Mouse (Mus musculus): ENCODE measurements around the gene Acot7.

Gene Acot7

GRCm38 (mm10) chr4:152177537-152178343 is at the start of gene Acot7:
TSS of gene Acot7 (plus strand) at chr4:152178134.
- DNase-seq: peak; percentile 95

GRCm38 (mm10) chr4:152128784-152129183 is 49.1 kb upstream of the Acot7 start:
- DNase-seq: no peak

GRCm38 (mm10) chr4:152129395-152129930 is 48.5 kb upstream of the Acot7 start:
- no peak for DNase-seq

- no peak for DNase-seq
These were observed 46.9 kb upstream of the Acot7 start for GRCm38 (mm10) chr4:152130771-152131653.

- no peak for DNase-seq
These were observed 45.8 kb upstream of the Acot7 start for GRCm38 (mm10) chr4:152131809-152132771.

- DNase-seq: no peak
These were observed 45.2 kb upstream of the Acot7 start for GRCm38 (mm10) chr4:152132772-152133169.

GRCm38 (mm10) chr4:152133213-152133612 is 44.7 kb upstream of the Acot7 start:
- no peak for DNase-seq

- DNase-seq: no peak
These were observed 43.4 kb upstream of the Acot7 start for GRCm38 (mm10) chr4:152134507-152134906.

- no peak for DNase-seq
These were observed 42.6 kb upstream of the Acot7 start for GRCm38 (mm10) chr4:152135363-152135762.

- no peak for DNase-seq
These were observed 41.6 kb upstream of the Acot7 start for GRCm38 (mm10) chr4:152136112-152136875.

- DNase-seq: no peak
These were observed 41.1 kb upstream of the Acot7 start for GRCm38 (mm10) chr4:152136876-152137250.

- DNase-seq: peak; percentile 83
These were observed 39.3 kb upstream of the Acot7 start for GRCm38 (mm10) chr4:152138497-152139260.

GRCm38 (mm10) chr4:152140441-152140840 is 37.5 kb upstream of the Acot7 start:
- DNase-seq: no peak

GRCm38 (mm10) chr4:152141521-152142135 is 36.3 kb upstream of the Acot7 start:
- no peak for DNase-seq

GRCm38 (mm10) chr4:152143632-152144031 is 34.3 kb upstream of the Acot7 start:
- no peak for DNase-seq

- no peak for DNase-seq
These were observed 32.5 kb upstream of the Acot7 start for GRCm38 (mm10) chr4:152145473-152145872.

GRCm38 (mm10) chr4:152146033-152146827 is 31.7 kb upstream of the Acot7 start:
- DNase-seq: no peak

- DNase-seq: no peak
These were observed 27.4 kb upstream of the Acot7 start for GRCm38 (mm10) chr4:152150546-152150945.

GRCm38 (mm10) chr4:152151451-152151965 is 26.4 kb upstream of the Acot7 start:
- no peak for DNase-seq
